Mouse (Mus musculus): ENCODE data around the gene Cox14. TPM values are rescaled to one million over a fixed set of nuclear protein-coding genes. Genes with fewer than 3 reads are reported as not detected.

Gene Cox14
- polyA plus RNA-seq (2016; fragmentation: Nextera tagmentation; extraction: Ambion mirVana) = 169 and 170 TPM in 2 replicates

DNA sequence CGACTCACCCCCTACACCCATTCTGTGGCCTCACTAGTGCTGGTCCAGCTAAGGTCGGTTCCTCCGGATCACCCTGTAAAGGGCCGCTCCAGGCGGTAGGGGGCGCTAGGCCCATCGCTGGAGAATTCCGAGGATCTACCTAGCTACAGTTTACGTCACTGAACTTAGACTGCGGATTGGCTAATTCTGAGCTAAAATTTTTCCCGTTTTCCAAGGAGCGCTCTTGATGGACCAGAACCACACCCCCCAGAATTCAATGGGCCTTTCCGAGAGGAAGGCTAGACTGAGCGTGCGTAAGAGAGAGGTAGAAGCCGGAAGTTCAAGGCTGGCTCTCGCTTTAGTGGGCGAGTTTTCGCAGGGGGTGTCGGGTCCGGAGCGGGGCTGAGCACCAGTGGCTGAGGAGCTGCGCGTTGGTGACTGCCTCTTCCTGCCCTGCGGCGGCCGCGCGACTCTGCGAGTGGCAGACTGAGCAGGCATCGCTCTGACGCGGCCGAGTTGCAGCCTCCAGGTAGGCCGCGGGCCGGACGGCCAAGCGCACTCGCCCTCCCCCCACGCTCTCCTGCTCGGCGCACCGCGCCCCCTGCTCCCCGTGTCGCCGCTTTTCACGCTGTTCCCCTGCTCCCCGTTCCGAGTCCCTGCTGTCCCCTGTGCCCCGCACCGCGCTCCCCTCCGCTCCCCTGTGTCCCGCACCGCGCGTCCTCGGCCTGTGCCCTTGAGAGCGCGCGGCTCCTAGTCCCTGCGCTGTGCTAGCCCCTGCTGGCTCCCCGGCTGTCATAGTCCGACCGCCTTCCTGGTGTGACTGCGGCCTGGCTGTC lies at the start of gene Cox14:
Gene Cox14, plus strand, starts transcription at position 278 of the 815 bp plus-strand sequence.
- Histone ChIP-seq H3K9ac (peak within 1 kb of the TSS; percentile 95), H3K9me3 (no peaks in the 10 kb centered on the region), H3K27ac (peak within 1 kb of the TSS; percentile 86), H3K36me3 (peaks cover 43% of the 10 kb centered on the region), H3K4me1 (peaks cover 30% of the 10 kb centered on the region), H3K4me3 (peak within 1 kb of the TSS; percentile 94), H3K27me3 (replicated peaks) (no peaks in the 10 kb centered on the region), H3K4me2 (replicated peaks) (peak within 1 kb of the TSS; percentile 90)
- peak; percentile 92 for ATAC-seq (ENCODE audit: low FRiP score, low read depth)
- 1% methylated on average over 68 of the region's 68 CpGs for WGBS

DNA sequence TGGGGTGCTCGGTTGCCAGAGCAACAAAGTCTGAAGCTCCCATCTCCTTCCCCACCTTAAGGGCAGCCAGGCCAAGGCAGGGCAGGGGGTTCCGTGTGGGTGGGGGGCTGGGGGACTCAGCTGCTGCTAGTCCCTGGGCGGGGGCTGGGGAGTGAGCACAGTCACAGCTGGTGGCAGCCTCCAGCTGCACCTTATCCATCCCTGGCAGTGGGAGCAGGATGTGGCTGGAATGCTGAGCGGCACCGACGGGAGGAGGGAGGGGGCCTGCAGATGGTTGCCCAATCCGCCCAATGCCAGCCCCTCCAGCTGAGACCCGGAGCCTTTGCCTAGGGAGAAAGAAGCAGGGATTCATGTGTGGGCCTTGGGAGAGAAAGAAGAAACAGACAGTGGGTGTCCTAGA lies 48.3 kb upstream of the Cox14 start:
- ATAC-seq (ENCODE audit: low FRiP score, low read depth) = peak; percentile 85
- peak overlapping the region; percentile 44 for H3K4me2 ChIP-seq (replicated peaks)

DNA sequence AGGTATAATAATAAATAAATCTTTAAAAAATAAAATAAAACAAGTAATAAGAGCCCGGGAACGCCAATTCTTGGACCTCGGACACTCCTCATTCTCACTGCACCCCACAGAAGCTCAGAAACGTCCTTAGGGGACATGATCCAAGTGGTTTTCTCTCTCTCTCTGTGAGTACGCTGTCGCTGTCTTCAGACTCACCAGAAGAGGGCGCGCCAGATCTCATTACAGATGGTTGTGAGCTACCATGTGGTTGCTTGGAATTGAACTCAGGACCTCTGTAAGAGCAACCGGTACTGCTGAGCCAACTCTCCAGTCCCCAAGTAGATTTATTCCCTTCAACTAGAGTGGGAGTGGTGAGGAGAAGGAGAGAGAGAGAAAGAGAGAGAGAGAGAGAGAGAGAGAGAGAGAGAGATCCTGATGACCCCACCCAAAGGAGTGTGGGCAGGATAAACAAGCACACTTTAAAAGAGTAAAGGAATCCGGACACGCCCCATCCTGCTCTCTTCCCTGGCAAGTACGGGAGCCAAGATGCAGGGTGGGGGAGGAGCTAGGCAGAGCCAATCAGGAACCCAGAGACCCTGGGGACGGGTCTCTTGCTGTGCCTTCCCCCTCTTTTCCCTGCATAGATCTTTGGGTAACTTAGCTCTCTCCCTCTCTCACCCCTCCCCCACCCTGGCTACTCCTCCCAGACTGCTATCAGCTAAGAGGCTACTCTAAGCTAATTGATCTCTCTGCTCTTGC lies 47.2 kb upstream of the Cox14 start:
- Histone ChIP-seq H3K9ac (no peak overlapping the region), H3K36me3 (peaks cover 8% of the 10 kb centered on the region; the same call in 1 of the 2 replicates), H3K9me3 (no peaks in the 10 kb centered on the region), H3K27me3 (replicated peaks) (0 out of 2 replicates have a peak, but pooled peaks cover 3% of the 10 kb centered on the region), H3K4me3 (no peak overlapping the region), H3K27ac (no peak overlapping the region), H3K4me1 (peaks cover 42% of the 10 kb centered on the region), H3K4me2 (replicated peaks) (peak overlapping the region; percentile 14; the same call in 1 of the 2 replicates)
- WGBS = 14% methylated on average over 13 of the region's 13 CpGs
- 0 out of 2 replicates have a peak, but pooled peaks have one; percentile 52 for ATAC-seq (ENCODE audit: low FRiP score, low read depth)

More for the DNA sequence above, 48.3 kb upstream of the Cox14 start:
- peak overlapping the region; percentile 66 for H3K27ac ChIP-seq
- H3K36me3 ChIP-seq = peaks cover 4% of the 10 kb centered on the region; the same call in 1 of the 2 replicates
- peaks cover 3% of the 10 kb centered on the region; the same call in 1 of the 2 replicates for H3K27me3 ChIP-seq (replicated peaks)
- 0 out of 2 replicates have a peak overlapping the region, but pooled peaks have one; percentile 33 for H3K9ac ChIP-seq
- peaks cover 50% of the 10 kb centered on the region for H3K4me1 ChIP-seq
- H3K4me3 ChIP-seq = no peak overlapping the region
- WGBS = 25% methylated on average over 8 of the region's 8 CpGs
- no peaks in the 10 kb centered on the region for H3K9me3 ChIP-seq

DNA sequence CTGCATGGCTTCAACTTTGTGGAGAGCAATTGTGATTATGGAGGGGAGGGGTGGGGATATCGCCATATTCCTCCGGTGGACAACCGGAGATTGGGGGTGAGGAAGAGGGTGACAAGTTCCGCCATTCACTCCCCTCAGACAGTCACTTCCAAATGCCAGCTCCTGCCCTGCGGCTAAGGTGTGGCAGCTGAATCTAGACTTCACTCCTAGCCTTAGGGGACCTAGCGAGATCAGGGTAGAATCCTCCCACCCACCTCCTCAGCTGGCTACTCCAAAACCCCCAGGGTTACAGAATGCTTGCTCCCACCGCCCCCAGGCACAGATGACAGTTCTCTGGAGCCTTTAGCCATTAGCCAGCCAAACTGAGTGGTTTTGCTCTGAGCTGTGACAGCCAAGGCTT lies 46.4 kb upstream of the Cox14 start:
- 58% methylated on average over 7 of the region's 7 CpGs for WGBS
- Histone ChIP-seq H3K9ac (no peak overlapping the region), H3K36me3 (peaks cover 7% of the 10 kb centered on the region; the same call in 1 of the 2 replicates), H3K27ac (no peak overlapping the region), H3K4me3 (no peak overlapping the region), H3K27me3 (replicated peaks) (0 out of 2 replicates have a peak, but pooled peaks cover 3% of the 10 kb centered on the region), H3K4me2 (replicated peaks) (peak overlapping the region; percentile 14; the same call in 1 of the 2 replicates), H3K9me3 (no peaks in the 10 kb centered on the region), H3K4me1 (peaks cover 35% of the 10 kb centered on the region)
- no peak for ATAC-seq (ENCODE audit: low FRiP score, low read depth)

DNA sequence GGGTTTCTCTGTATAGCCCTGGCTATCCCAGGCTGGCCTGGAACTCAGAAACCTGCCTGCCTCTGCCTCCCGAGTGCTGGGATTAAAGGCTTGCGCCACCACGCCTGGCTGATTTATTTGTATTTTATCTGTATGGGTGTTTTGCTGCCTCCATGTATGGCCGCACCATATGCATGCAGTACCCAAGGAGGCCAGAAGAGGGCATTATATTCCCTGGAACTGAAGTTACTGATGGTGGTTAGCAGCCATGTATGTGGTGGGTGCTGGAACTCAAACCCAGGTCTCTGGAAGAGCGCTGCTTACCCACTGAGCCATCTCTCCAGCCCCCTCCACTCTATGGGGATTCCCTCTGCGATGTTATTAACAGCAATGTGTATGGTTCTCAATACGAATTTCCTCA lies 42.5 kb upstream of the Cox14 start:
- H3K9ac ChIP-seq = no peak overlapping the region
- H3K36me3 ChIP-seq = peaks cover 22% of the 10 kb centered on the region; the same call in 1 of the 2 replicates
- 0 out of 2 replicates have a peak, but pooled peaks cover 3% of the 10 kb centered on the region for H3K27me3 ChIP-seq (replicated peaks)
- 93% methylated on average over 7 of the region's 7 CpGs for WGBS
- H3K4me2 ChIP-seq (replicated peaks) = no peak overlapping the region
- no peak overlapping the region for H3K27ac ChIP-seq
- H3K4me3 ChIP-seq = no peak overlapping the region
- no peak for ATAC-seq (ENCODE audit: low FRiP score, low read depth)
- H3K9me3 ChIP-seq = no peaks in the 10 kb centered on the region
- peaks cover 13% of the 10 kb centered on the region for H3K4me1 ChIP-seq

DNA sequence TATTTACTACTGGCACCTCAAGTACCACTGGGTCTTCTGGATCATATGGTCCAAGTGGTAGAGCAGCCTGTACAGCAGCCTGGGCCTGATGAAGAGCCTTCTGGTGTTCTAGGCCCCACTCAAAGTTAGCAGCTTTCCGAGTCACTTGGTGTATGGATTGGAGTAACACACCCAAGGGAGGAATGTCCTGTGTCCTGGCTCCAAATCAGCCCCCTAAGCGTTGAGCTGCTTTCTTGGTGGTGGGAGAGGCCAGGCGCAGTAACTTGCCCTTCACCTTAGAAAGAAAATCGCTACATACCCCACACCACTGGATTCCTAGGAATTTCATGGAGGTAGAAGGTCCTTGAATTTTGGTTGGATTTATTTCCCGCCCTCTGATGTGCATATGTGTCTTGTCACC lies 41.3 kb upstream of the Cox14 start:
- H3K4me2 ChIP-seq (replicated peaks) = no peak overlapping the region
- 94% methylated on average over 5 of the region's 5 CpGs for WGBS
- peaks cover 22% of the 10 kb centered on the region; the same call in 1 of the 2 replicates for H3K36me3 ChIP-seq
- H3K4me1 ChIP-seq = peaks cover 3% of the 10 kb centered on the region; the same call in 1 of the 2 replicates
- H3K27me3 ChIP-seq (replicated peaks) = 0 out of 2 replicates have a peak, but pooled peaks cover 3% of the 10 kb centered on the region
- H3K9me3 ChIP-seq = no peaks in the 10 kb centered on the region
- ATAC-seq (ENCODE audit: low FRiP score, low read depth) = no peak
- no peak overlapping the region for H3K4me3 ChIP-seq
- H3K27ac ChIP-seq = no peak overlapping the region
- H3K9ac ChIP-seq = no peak overlapping the region

DNA sequence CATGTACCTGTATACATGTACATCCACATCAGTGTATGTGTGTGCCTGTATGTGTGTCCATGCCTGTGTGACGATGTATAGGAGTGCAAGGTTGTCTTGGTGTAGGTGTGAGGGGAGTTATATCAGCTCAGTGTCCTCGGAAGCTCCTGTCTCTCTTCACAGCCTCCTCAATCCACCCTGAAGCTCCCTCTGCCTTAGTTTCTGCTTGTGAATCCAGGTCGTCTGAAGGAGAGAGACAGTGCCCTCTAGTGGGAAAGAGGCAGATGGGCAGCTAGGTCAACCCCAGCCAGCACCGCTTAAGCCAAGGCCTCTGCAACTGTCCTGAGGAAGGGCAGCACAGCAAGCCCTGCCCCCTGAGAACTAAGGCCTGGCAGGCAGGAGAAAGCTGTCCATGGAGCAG lies 36.7 kb upstream of the Cox14 start:
- no peak overlapping the region for H3K4me2 ChIP-seq (replicated peaks)
- no peak overlapping the region for H3K4me3 ChIP-seq
- no peak overlapping the region for H3K9ac ChIP-seq
- no peak overlapping the region for H3K27ac ChIP-seq
- 0 out of 2 replicates have a peak, but pooled peaks cover 3% of the 10 kb centered on the region for H3K27me3 ChIP-seq (replicated peaks)
- ATAC-seq (ENCODE audit: low FRiP score, low read depth) = no peak
- 4% methylated on average over 4 of the region's 4 CpGs for WGBS
- H3K9me3 ChIP-seq = no peaks in the 10 kb centered on the region
- H3K4me1 ChIP-seq = peaks cover 20% of the 10 kb centered on the region; the same call in 1 of the 2 replicates
- H3K36me3 ChIP-seq = 0 out of 2 replicates have a peak, but pooled peaks cover 23% of the 10 kb centered on the region

DNA sequence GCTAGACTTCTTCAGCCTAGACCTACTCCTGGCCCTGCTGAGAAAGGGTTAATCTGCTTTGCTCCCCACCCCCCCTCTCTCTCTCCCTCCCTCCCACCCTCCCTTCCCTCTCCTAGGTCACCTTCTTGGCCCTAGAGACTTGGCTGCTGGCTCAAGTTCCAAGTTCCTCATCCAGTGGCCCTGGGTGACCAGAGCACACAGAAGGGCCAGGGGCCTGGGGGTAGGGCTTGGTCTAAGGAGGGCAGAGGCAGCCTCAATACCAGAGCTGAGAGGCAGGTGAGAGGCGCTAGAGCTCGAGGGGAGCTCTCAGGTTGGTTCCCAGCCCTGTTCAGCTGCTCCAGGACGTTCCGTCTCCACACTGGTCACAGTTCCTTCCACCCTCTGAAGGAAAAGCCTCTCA lies 34.5 kb upstream of the Cox14 start:
- Histone ChIP-seq H3K9ac (0 out of 2 replicates have a peak overlapping the region, but pooled peaks have one; percentile 21), H3K4me3 (no peak overlapping the region), H3K27me3 (replicated peaks) (no peaks in the 10 kb centered on the region), H3K4me1 (peaks cover 20% of the 10 kb centered on the region; the same call in 1 of the 2 replicates), H3K36me3 (peaks cover 17% of the 10 kb centered on the region), H3K27ac (no peak overlapping the region), H3K9me3 (no peaks in the 10 kb centered on the region), H3K4me2 (replicated peaks) (no peak overlapping the region; the same call in 1 of the 2 replicates)
- 35% methylated on average over 4 of the region's 4 CpGs for WGBS
- no peak for ATAC-seq (ENCODE audit: low FRiP score, low read depth)

DNA sequence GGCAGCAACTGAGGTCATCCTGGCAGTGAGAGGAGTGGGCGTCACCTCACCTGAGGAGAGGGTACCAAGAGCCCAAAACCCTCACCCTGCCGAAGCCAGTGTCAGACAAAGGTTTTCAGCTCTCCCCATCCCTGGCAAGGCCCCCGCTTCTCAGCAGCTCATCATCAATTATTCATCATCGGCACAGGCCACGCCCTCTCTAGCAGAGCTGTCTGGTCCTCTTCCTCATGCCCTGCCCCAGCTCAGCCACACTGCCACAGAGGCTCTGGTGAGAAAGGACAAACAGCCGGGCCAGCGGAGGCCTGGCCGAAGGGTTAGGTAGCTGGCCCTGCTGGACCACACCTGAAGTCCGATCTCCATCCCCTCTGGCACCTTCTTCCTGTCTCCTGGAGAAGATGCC lies 33.4 kb upstream of the Cox14 start:
- peaks cover 23% of the 10 kb centered on the region for H3K36me3 ChIP-seq
- no peak overlapping the region for H3K9ac ChIP-seq
- H3K4me1 ChIP-seq = peaks cover 20% of the 10 kb centered on the region; the same call in 1 of the 2 replicates
- peak; percentile 56; the same call in 1 of the 2 replicates for ATAC-seq (ENCODE audit: low FRiP score, low read depth)
- no peak overlapping the region for H3K4me3 ChIP-seq
- H3K27ac ChIP-seq = no peak overlapping the region
- H3K9me3 ChIP-seq = no peaks in the 10 kb centered on the region
- 52% methylated on average over 9 of the region's 9 CpGs for WGBS
- H3K4me2 ChIP-seq (replicated peaks) = peak overlapping the region; percentile 13; the same call in 1 of the 2 replicates
- no peaks in the 10 kb centered on the region for H3K27me3 ChIP-seq (replicated peaks)

DNA sequence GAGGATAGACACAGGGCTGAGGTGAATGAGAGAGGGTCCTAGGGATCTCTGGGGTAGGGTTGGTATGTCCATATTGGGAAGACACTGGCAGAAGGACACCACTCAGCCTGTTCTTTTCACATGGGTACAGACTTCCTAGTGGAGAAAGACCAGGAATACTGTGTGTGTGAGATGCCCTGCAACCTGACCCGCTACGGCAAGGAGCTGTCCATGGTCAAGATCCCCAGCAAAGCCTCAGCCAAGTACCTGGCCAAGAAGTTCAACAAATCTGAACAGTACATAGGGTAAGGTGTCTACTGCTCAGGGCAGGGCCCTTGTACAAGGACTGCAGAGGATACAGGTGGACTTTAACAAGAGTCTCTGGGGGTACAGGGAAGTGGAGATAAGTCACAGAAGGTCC lies 28.1 kb upstream of the Cox14 start:
- Histone ChIP-seq H3K4me3 (no peak overlapping the region), H3K27me3 (replicated peaks) (no peaks in the 10 kb centered on the region), H3K27ac (no peak overlapping the region), H3K9ac (no peak overlapping the region), H3K9me3 (no peaks in the 10 kb centered on the region), H3K4me2 (replicated peaks) (no peak overlapping the region), H3K36me3 (peaks cover 41% of the 10 kb centered on the region), H3K4me1 (peaks cover 11% of the 10 kb centered on the region; the same call in 1 of the 2 replicates)
- ATAC-seq (ENCODE audit: low FRiP score, low read depth) = no peak
- WGBS = 34% methylated on average over 2 of the region's 2 CpGs

DNA sequence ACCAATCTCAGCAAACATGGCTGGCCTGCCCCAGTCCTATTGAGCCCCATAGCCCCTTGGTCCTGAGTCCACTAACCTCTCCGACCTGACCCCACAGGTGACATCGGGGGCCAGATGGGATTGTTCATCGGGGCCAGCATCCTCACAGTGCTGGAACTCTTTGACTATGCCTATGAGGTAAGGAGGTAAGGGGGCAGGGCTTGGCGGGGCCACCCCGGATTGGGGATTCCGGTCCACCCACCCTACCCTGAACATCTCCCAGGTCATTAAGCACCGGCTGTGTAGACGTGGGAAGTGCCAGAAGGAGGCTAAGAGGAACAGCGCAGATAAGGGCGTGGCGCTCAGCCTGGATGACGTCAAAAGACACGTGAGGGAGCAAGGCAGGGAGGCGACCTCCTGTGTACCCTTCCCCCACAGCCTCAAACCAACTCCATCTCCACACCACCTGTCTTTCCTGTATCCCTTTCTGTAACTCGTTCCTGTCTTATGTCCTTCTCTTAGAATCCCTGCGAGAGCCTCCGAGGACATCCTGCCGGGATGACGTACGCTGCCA lies 26.8 kb upstream of the Cox14 start:
- Histone ChIP-seq H3K4me1 (peaks cover 18% of the 10 kb centered on the region), H3K4me3 (no peak overlapping the region), H3K27ac (no peak overlapping the region), H3K4me2 (replicated peaks) (peak overlapping the region; percentile 22; the same call in 1 of the 2 replicates), H3K36me3 (peaks cover 33% of the 10 kb centered on the region), H3K9me3 (no peaks in the 10 kb centered on the region), H3K27me3 (replicated peaks) (no peaks in the 10 kb centered on the region), H3K9ac (no peak overlapping the region)
- WGBS = 42% methylated on average over 20 of the region's 20 CpGs
- ATAC-seq (ENCODE audit: low FRiP score, low read depth) = no peak

Data from neural tube, embryonic 12.5 days (tissue).